Mouse (Mus musculus) forebrain, postnatal 0 days (tissue): ENCODE measurements around the gene Paxip1. TPM values are rescaled to one million over a fixed set of nuclear protein-coding genes. Genes with fewer than 3 reads are reported as not detected.

Experiments used
- ATAC-seq: fragments of 200-750 bp; cut with Nextera tagmentation; 2 replicates; pipeline ENCODE4 v1.8.0; 2017; ENCODE audit warnings: mild to moderate bottlenecking, moderate library complexity
- DNase-seq: peaks from one replicate; pipeline ENCODE4 v3.0.0-alpha.2; 2015
- H3K27ac ChIP-seq: fragments of 300-500 bp; sonication (generic); 2 replicates; pipeline ENCODE4 v1.5.1; 2014; ENCODE audit warnings: low read depth, mild to moderate bottlenecking, antibody characterized with exemption, low read length, moderate library complexity, mixed read lengths
- H3K27me3 ChIP-seq: fragments of 300-500 bp; sonication (generic); 2 replicates; pipeline ENCODE4 v1.6.1; 2014; ENCODE audit warnings: mild to moderate bottlenecking, low read length, mixed read lengths; ENCODE audit not compliant: insufficient read depth
- H3K36me3 ChIP-seq: fragments of 300-500 bp; sonication (generic); 2 replicates; pipeline ENCODE4 v1.6.1; 2014; ENCODE audit warnings: mild to moderate bottlenecking, moderate library complexity; ENCODE audit not compliant: insufficient read depth
- H3K4me1 ChIP-seq: fragments of 300-500 bp; sonication (generic); 2 replicates; pipeline ENCODE4 v1.6.1; 2014; ENCODE audit warnings: antibody characterized with exemption; ENCODE audit not compliant: insufficient read depth
- H3K4me2 ChIP-seq: fragments of 300-500 bp; sonication (generic); 2 replicates; pipeline ENCODE4 v1.6.1; 2014; ENCODE audit warnings: low read depth, mild to moderate bottlenecking, moderate library complexity
- H3K4me3 ChIP-seq: fragments of 300-500 bp; sonication (generic); 2 replicates; pipeline ENCODE4 v1.5.1; 2014; ENCODE audit warnings: low read depth, low read length, mixed read lengths
- H3K9ac ChIP-seq: fragments of 300-500 bp; sonication (generic); 2 replicates; pipeline ENCODE4 v1.6.1; 2014; ENCODE audit warnings: mild to moderate bottlenecking
- H3K9me3 ChIP-seq: fragments of 300-500 bp; sonication (generic); 2 replicates; pipeline ENCODE4 v1.6.1; 2016; ENCODE audit warnings: low read length
- CTCF ChIP-seq: sonication (generic); IDR thresholded peaks from 2 replicates; pipeline ENCODE4 v1.5.1; 2016; ENCODE audit warnings: antibody characterized with exemption, control low read depth, low read depth
- WGBS: fragments of 180-500 bp; shearing (Covaris S2); extraction: QIAGEN DNeasy Blood & Tissue Kit; methylation state at CpG from one replicate; pipeline ENCODE4 v1.1.7; 2014; 5-methylcytosine and 5-hydroxymethylcytosine counted together
- polyA plus RNA-seq: library from polyadenylated mRNA; unstranded; fragments of >200 nt; fragmentation: Nextera tagmentation; extraction: Ambion mirVana; gene quantifications from 2 replicates; pipeline ENCODE4 v1.2.1, GENCODE M21; 2015
- total RNA-seq: library from RNA; depleted of rRNA; stranded (reverse); fragments of >200 nt; gene quantifications from 2 replicates; pipeline ENCODE4 v1.2.3, GENCODE M21; 2014

The Paxip1 gene
- total and polyA plus RNA-seq, 2 experiments from 2014 or later, result 21.3 to 28.1 TPM

DNA sequence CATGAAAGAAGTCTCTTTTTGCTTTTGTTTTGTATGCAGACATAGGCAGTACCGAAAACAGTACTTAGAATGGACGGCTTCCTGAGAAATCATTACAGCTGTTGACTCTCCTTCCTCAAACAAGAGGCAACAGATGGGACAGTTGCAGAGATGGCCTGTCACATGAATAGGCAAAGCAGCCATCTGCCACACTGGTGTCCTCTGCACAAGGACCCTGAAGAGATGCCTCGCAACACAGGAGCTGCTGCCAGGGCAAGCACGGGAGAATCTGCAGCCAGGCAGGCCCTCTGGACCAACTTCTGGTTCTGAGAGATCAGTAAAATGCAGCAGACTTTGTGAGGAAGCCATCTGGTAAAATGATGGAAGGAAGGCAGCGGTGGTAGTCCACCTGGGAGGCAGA is 23.5 kb downstream of the Paxip1 start:
- no peaks in the 10 kb centered on the region for H3K9me3 ChIP-seq

DNA sequence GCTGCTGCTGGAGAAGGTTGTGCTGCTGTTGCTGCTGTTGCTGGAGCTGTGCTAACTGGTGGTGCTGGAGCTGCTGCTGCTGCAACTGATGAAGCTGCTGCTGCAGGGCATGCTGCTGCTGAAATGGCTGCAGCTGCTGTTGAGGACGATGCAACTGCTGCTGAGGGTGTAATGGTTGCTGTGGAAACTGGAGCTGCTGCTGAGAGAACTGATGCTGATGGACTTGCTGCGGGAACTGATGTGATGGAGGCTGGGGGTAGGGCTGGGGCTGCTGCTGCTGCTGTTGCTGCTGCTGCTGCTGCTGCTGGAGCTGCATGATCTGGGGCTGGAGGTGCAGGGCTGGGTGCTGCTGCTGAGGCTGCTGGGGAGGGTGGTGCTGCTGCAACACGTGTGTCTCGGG is 25.7 kb downstream of the Paxip1 start:
- no peaks in the 10 kb centered on the region for H3K9me3 ChIP-seq
- H3K4me3 ChIP-seq, result no peak overlapping the region
- no peaks in the 10 kb centered on the region for H3K27me3 ChIP-seq
- ATAC-seq (peak; percentile 34), DNase-seq (no peak)
- peaks cover 57% of the 10 kb centered on the region for H3K36me3 ChIP-seq
- no peaks in the 10 kb centered on the region for H3K4me1 ChIP-seq
- H3K4me2 ChIP-seq, result no peak overlapping the region
- H3K9ac ChIP-seq, result no peak overlapping the region
- no peak overlapping the region for H3K27ac ChIP-seq
- WGBS, result 66% methylated on average over 4 of the region's 4 CpGs
- TF ChIP-seq CTCF, result no peak

More for the DNA sequence above, 23.5 kb downstream of the Paxip1 start:
- no peak for ATAC-seq
- no peak for DNase-seq
- no peak overlapping the region for H3K4me3 ChIP-seq
- WGBS, result 65% methylated on average over 5 of the region's 5 CpGs
- H3K4me2 ChIP-seq, result no peak overlapping the region
- no peak overlapping the region for H3K9ac ChIP-seq
- H3K27me3 ChIP-seq, result no peaks in the 10 kb centered on the region
- peaks cover 59% of the 10 kb centered on the region for H3K36me3 ChIP-seq
- no peaks in the 10 kb centered on the region for H3K4me1 ChIP-seq
- H3K27ac ChIP-seq, result no peak overlapping the region
- TF ChIP-seq CTCF, result no peak

DNA sequence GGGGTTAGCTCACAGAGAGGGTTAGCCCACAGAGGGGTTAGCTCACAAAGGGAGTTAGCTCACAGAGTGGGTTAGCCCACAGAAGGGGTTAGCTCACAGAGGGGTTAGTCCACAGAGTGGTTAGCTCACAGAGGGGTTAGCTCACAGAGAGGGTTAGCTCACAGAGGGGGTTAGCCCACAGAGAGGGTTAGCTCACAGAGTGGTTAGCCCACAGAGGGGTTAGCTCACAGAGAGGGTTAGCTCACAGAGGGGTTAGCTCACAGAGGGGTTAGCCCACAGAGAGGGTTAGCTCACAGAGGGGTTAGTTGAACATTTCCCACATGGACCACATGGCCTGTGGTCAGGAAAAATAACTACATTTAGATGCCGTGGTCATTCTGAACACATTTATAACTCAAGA is 46.5 kb downstream of the Paxip1 start:
- no peaks in the 10 kb centered on the region for H3K4me1 ChIP-seq
- H3K9me3 ChIP-seq, result no peaks in the 10 kb centered on the region
- no peak for TF ChIP-seq CTCF
- no peak for DNase-seq
- WGBS, result 96% methylated on average over 1 of the region's 1 CpGs
- no peak for ATAC-seq
- no peak overlapping the region for H3K4me2 ChIP-seq
- peaks cover 45% of the 10 kb centered on the region for H3K36me3 ChIP-seq
- H3K9ac ChIP-seq, result no peak overlapping the region
- no peaks in the 10 kb centered on the region for H3K27me3 ChIP-seq
- H3K27ac ChIP-seq, result no peak overlapping the region
- H3K4me3 ChIP-seq, result no peak overlapping the region

DNA sequence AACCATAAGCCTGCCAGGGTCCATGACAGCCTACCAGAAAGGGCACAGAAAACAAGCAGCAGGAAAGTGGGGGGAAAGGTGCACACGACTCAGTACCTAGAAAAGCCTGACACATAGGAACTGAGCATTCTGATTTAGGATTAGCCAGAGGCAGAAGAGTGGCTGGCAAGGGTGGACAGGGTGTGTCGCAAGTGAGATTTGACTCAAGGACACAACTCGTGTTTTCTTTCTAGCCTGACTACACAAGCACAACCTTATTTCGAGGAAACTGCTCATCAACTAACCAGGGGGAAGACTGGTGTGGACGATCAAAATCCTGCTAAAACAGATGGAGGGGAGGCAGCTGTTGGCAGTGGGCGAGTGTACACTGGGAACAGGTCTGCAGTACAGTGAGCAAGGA is 52.3 kb downstream of the Paxip1 start:
- no peaks in the 10 kb centered on the region for H3K4me1 ChIP-seq
- H3K4me3 ChIP-seq, result no peak overlapping the region
- DNase-seq (no peak), ATAC-seq (no peak)
- 85% methylated on average over 6 of the region's 6 CpGs for WGBS
- no peaks in the 10 kb centered on the region for H3K27me3 ChIP-seq
- no peak overlapping the region for H3K4me2 ChIP-seq
- no peak for TF ChIP-seq CTCF
- peaks cover 18% of the 10 kb centered on the region for H3K36me3 ChIP-seq
- no peaks in the 10 kb centered on the region for H3K9me3 ChIP-seq
- H3K9ac ChIP-seq, result no peak overlapping the region
- H3K27ac ChIP-seq, result no peak overlapping the region

DNA sequence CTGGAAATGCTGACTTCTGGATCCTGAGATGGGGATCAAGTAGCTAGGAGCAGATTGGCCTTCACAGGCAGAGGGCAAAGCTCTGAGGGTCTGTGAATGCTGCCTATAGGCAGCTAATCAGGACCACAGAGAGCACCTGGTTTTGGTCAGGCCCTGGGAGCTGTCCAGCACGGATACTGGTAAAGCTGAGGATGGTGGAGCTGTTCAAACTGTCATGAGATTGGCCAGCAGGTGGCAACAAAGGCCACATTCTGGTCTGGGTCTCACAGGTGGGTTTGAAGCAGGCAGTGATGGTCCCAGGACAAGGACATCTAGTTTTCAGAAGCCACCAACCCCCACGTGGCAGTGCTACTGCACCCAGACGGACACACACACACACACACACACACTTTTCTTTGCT is 54.3 kb downstream of the Paxip1 start:
- peak; percentile 64 for TF ChIP-seq CTCF
- no peaks in the 10 kb centered on the region for H3K9me3 ChIP-seq
- no peak overlapping the region for H3K9ac ChIP-seq
- H3K4me2 ChIP-seq, result no peak overlapping the region
- no peak overlapping the region for H3K4me3 ChIP-seq
- WGBS, result 19% methylated on average over 3 of the region's 3 CpGs
- H3K27ac ChIP-seq, result no peak overlapping the region
- H3K36me3 ChIP-seq, result peaks cover under 1% of the 10 kb centered on the region; the same call in 1 of the 2 replicates
- no peaks in the 10 kb centered on the region for H3K27me3 ChIP-seq
- 0 out of 2 replicates have a peak, but pooled peaks have one; percentile 21 for ATAC-seq
- H3K4me1 ChIP-seq, result peaks cover 3% of the 10 kb centered on the region; the same call in 1 of the 2 replicates
- peak; percentile 34 for DNase-seq

DNA sequence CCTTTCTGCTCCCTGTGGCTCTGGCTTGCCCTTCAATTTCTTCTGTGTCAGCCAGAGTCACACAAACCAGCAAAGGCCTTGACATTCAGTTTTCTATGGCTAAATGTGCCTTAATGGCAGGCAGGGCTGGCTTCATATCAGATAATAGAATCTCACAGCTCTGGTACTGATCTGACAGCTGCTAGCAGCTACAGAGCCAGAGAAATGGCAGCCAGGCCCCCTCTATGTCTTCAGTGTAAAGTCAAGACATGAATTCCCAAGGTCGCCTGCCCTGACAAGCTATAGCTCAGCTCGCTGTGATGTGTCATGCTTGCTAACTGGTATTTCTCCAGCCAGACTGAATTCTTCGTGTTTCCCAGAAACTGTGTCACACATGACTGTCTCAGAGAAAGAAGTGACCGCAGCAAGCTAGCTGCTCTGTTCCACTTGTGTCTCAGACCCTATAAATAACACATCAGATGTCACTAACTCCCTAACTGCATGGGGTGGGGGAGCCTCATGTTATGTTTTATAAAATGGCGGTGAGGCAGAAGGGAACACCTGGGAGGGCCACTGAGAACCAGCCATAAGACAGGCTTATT is 59.1 kb downstream of the Paxip1 start:
- ATAC-seq (peak; percentile 75), DNase-seq (peak; percentile 46)
- H3K27ac ChIP-seq, result peak overlapping the region; percentile 74
- H3K4me1 ChIP-seq, result peaks cover 4% of the 10 kb centered on the region; the same call in 1 of the 2 replicates
- H3K27me3 ChIP-seq, result no peaks in the 10 kb centered on the region
- no peak for TF ChIP-seq CTCF
- WGBS, result 58% methylated on average over 5 of the region's 5 CpGs
- no peak overlapping the region for H3K4me2 ChIP-seq
- H3K9ac ChIP-seq, result no peak overlapping the region
- no peaks in the 10 kb centered on the region for H3K9me3 ChIP-seq
- H3K36me3 ChIP-seq, result no peaks in the 10 kb centered on the region
- no peak overlapping the region for H3K4me3 ChIP-seq

DNA sequence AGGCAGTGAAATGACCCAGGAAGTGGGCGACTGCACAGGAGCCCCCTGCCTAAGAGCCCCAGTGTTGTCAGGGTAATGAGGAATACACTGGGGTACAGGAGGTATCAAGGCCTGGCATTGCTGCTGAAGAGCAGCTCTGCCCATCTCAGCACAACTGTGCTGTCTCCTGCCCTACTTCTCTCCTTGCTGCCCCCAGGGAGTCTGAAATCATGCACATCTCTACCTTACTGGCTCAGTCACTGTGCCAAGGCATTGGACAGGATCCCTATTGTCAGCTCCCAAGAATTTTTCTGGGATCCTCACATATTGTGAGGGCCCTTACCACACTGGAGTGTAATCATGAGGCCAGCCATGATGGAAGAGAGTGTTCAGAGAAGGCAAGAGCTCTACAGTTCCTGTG is 60.1 kb downstream of the Paxip1 start:
- Histone ChIP-seq H3K36me3 (peaks cover 3% of the 10 kb centered on the region), H3K9ac (no peak overlapping the region), H3K27ac (no peak overlapping the region), H3K9me3 (no peaks in the 10 kb centered on the region), H3K4me2 (no peak overlapping the region), H3K4me1 (peaks cover 4% of the 10 kb centered on the region; the same call in 1 of the 2 replicates), H3K4me3 (no peak overlapping the region), H3K27me3 (no peaks in the 10 kb centered on the region)
- TF ChIP-seq CTCF, result no peak
- DNase-seq (no peak), ATAC-seq (no peak)
- 83% methylated on average over 1 of the region's 1 CpGs for WGBS
